Mouse (Mus musculus): ENCODE measurements around the gene B4galnt2.

The B4galnt2 gene

GRCm38 (mm10) chr11:95826317-95827167 is 88.1 kb downstream of the B4galnt2 start:
- DNase-seq (ENCODE audit: low spot score), result no peak

- DNase-seq (ENCODE audit: low spot score), result no peak
Observed at GRCm38 (mm10) chr11:95825625-95826024, 89.1 kb downstream of the B4galnt2 start.

GRCm38 (mm10) chr11:95824877-95825243 is 89.8 kb downstream of the B4galnt2 start:
- no peak for DNase-seq (ENCODE audit: low spot score)

- peak; percentile 77 for DNase-seq (ENCODE audit: low spot score)
Observed at GRCm38 (mm10) chr11:95824071-95824876, 90.4 kb downstream of the B4galnt2 start, which contains the start of gene Phospho1. Phospho1 (plus strand) TSS chr11:95824499.

GRCm38 (mm10) chr11:95822437-95822836 is 92.3 kb downstream of the B4galnt2 start:
- DNase-seq (ENCODE audit: low spot score), result no peak

- DNase-seq (ENCODE audit: low spot score), result no peak
Observed at GRCm38 (mm10) chr11:95821511-95821910, 93.2 kb downstream of the B4galnt2 start.

- no peak for DNase-seq (ENCODE audit: low spot score)
Observed at GRCm38 (mm10) chr11:95819138-95819537, 95.6 kb downstream of the B4galnt2 start.

All from ovary, postnatal 10 days (tissue).